Mouse (Mus musculus): ENCODE data around the gene Acsf3.

- TF ChIP-seq POLR2A (IDR thresholded peaks at IDR 0.05; ENCODE audit: insufficient read depth, low read length), result no peak
- peak; percentile 50 for TF ChIP-seq CTCF (IDR thresholded peaks at IDR 0.05; ENCODE audit: low read depth, low read length)
Measured at GRCm38 (mm10) chr8:122812610-122813250, 37.4 kb downstream of the Acsf3 start.

Measured in ES-Bruce4 (cell line).